Mouse (Mus musculus) embryonic facial prominence, embryonic 13.5 days (tissue): ENCODE results near the gene Lsm3. TPM values are rescaled to one million over a fixed set of nuclear protein-coding genes. Genes with fewer than 3 reads are reported as not detected.

Experiments
- ATAC-seq: fragments of 200-750 bp; cut with Nextera tagmentation; 2 replicates; pipeline ENCODE4 v1.8.0; 2017; ENCODE audit warnings: low read depth; ENCODE audit not compliant: insufficient number of reproducible peaks, insufficient read depth, low FRiP score, low TSS enrichment
- H3K27ac ChIP-seq: fragments of 300-500 bp; sonication (generic); 2 replicates; pipeline ENCODE4 v1.5.1; 2015; ENCODE audit warnings: moderate library complexity, mild to moderate bottlenecking, inconsistent platforms
- H3K27me3 ChIP-seq: fragments of 300-500 bp; sonication (generic); 2 replicates; pipeline ENCODE4 v1.6.1; 2015; ENCODE audit warnings: mild to moderate bottlenecking, inconsistent platforms
- H3K36me3 ChIP-seq: fragments of 300-500 bp; sonication (generic); 2 replicates; pipeline ENCODE4 v1.6.1; 2015; ENCODE audit warnings: mild to moderate bottlenecking, inconsistent platforms
- H3K4me1 ChIP-seq: fragments of 300-500 bp; sonication (generic); 2 replicates; pipeline ENCODE4 v1.6.1; 2015; ENCODE audit warnings: inconsistent platforms
- H3K4me2 ChIP-seq: fragments of 300-500 bp; sonication (generic); 2 replicates; pipeline ENCODE4 v1.6.1; 2015; ENCODE audit warnings: moderate library complexity, mild to moderate bottlenecking, inconsistent platforms
- H3K4me3 ChIP-seq: fragments of 300-500 bp; sonication (generic); 2 replicates; pipeline ENCODE4 v1.5.1; 2015; ENCODE audit warnings: mild to moderate bottlenecking, inconsistent platforms
- H3K9ac ChIP-seq: fragments of 300-500 bp; sonication (generic); 2 replicates; pipeline ENCODE4 v1.6.1; 2015; ENCODE audit warnings: mild to moderate bottlenecking, inconsistent platforms
- H3K9me3 ChIP-seq: fragments of 300-500 bp; sonication (generic); 2 replicates; pipeline ENCODE4 v1.6.1; 2016; ENCODE audit warnings: inconsistent platforms
- WGBS: fragments of 180-500 bp; shearing (Covaris S2); methylation state at CpG from one replicate; pipeline ENCODE4 v1.1.7; 2015; ENCODE audit warnings: mixed read lengths; 5-methylcytosine and 5-hydroxymethylcytosine counted together
- polyA plus RNA-seq: library from polyadenylated mRNA; unstranded; fragments of >200 nt; fragmentation: Nextera tagmentation; extraction: Ambion mirVana; gene quantifications from 2 replicates; pipeline ENCODE4 v1.2.1, GENCODE M21; 2015

Gene Lsm3
- polyA plus RNA-seq, 1 experiment from 2014 or later: 281 TPM

GRCm38 (mm10) chr6:91535231-91535630 lies 19.5 kb downstream of the Lsm3 start:
- ATAC-seq: no peak

GRCm38 (mm10) chr6:91536047-91536765 lies 20.5 kb downstream of the Lsm3 start:
- no peak overlapping the region for H3K4me2 ChIP-seq
- 90% methylated on average over 11 of the region's 11 CpGs for WGBS

More at GRCm38 (mm10) chr6:91535231-91535630, 19.5 kb downstream of the Lsm3 start:
- Histone ChIP-seq H3K9me3 (no peaks in the 10 kb centered on the region), H3K4me1 (peaks cover 16% of the 10 kb centered on the region), H3K4me3 (no peak overlapping the region), H3K27ac (no peak overlapping the region), H3K9ac (no peak overlapping the region), H3K27me3 (no peaks in the 10 kb centered on the region), H3K4me2 (no peak overlapping the region), H3K36me3 (no peaks in the 10 kb centered on the region)
- 82% methylated on average over 3 of the region's 3 CpGs for WGBS

GRCm38 (mm10) chr6:91541276-91541675 lies 25.5 kb downstream of the Lsm3 start:
- H3K36me3 ChIP-seq: no peaks in the 10 kb centered on the region
- H3K4me2 ChIP-seq: no peak overlapping the region
- no peak for ATAC-seq
- peaks cover 23% of the 10 kb centered on the region for H3K4me1 ChIP-seq
- no peaks in the 10 kb centered on the region for H3K9me3 ChIP-seq
- H3K27me3 ChIP-seq: no peaks in the 10 kb centered on the region
- H3K9ac ChIP-seq: no peak overlapping the region
- H3K27ac ChIP-seq: 0 out of 2 replicates have a peak overlapping the region, but pooled peaks have one; percentile 18
- H3K4me3 ChIP-seq: no peak overlapping the region
- 59% methylated on average over 3 of the region's 3 CpGs for WGBS

More at GRCm38 (mm10) chr6:91536047-91536765, 20.5 kb downstream of the Lsm3 start:
- Histone ChIP-seq H3K4me1 (peaks cover 19% of the 10 kb centered on the region), H3K4me3 (no peak overlapping the region), H3K27ac (no peak overlapping the region), H3K36me3 (no peaks in the 10 kb centered on the region), H3K9me3 (no peaks in the 10 kb centered on the region), H3K9ac (no peak overlapping the region), H3K27me3 (no peaks in the 10 kb centered on the region)
- ATAC-seq: no peak

- H3K36me3 ChIP-seq: no peaks in the 10 kb centered on the region
- 69% methylated on average over 5 of the region's 5 CpGs for WGBS
- no peak overlapping the region for H3K4me2 ChIP-seq
- ATAC-seq: no peak
- H3K9me3 ChIP-seq: no peaks in the 10 kb centered on the region
- no peak overlapping the region for H3K9ac ChIP-seq
- H3K4me1 ChIP-seq: peaks cover 23% of the 10 kb centered on the region
- no peak overlapping the region for H3K27ac ChIP-seq
- H3K27me3 ChIP-seq: no peaks in the 10 kb centered on the region
- no peak overlapping the region for H3K4me3 ChIP-seq
Observed at GRCm38 (mm10) chr6:91543056-91543455, 27.3 kb downstream of the Lsm3 start.

- Histone ChIP-seq H3K9me3 (no peaks in the 10 kb centered on the region), H3K36me3 (no peaks in the 10 kb centered on the region), H3K4me2 (no peak overlapping the region), H3K27ac (no peak overlapping the region), H3K9ac (no peak overlapping the region), H3K27me3 (no peaks in the 10 kb centered on the region), H3K4me1 (peaks cover 40% of the 10 kb centered on the region), H3K4me3 (no peak overlapping the region)
- WGBS: 50% methylated on average over 9 of the region's 9 CpGs
- no peak for ATAC-seq
Observed at GRCm38 (mm10) chr6:91546241-91546884, 30.6 kb downstream of the Lsm3 start.

- Histone ChIP-seq H3K27me3 (no peaks in the 10 kb centered on the region), H3K4me3 (no peak overlapping the region), H3K4me2 (no peak overlapping the region), H3K36me3 (no peaks in the 10 kb centered on the region), H3K9ac (no peak overlapping the region), H3K27ac (no peak overlapping the region), H3K4me1 (peaks cover 36% of the 10 kb centered on the region), H3K9me3 (no peaks in the 10 kb centered on the region)
- no peak for ATAC-seq
- 67% methylated on average over 1 of the region's 1 CpGs for WGBS
Observed at GRCm38 (mm10) chr6:91547313-91547712, 31.6 kb downstream of the Lsm3 start.

GRCm38 (mm10) chr6:91549621-91550020 lies 33.9 kb downstream of the Lsm3 start:
- Histone ChIP-seq H3K36me3 (no peaks in the 10 kb centered on the region), H3K27me3 (no peaks in the 10 kb centered on the region), H3K9me3 (no peaks in the 10 kb centered on the region), H3K4me3 (no peak overlapping the region), H3K4me1 (peaks cover 25% of the 10 kb centered on the region), H3K9ac (no peak overlapping the region), H3K4me2 (peak overlapping the region; percentile 20), H3K27ac (peak overlapping the region; percentile 75)
- no peak for ATAC-seq
- WGBS: 27% methylated on average over 5 of the region's 5 CpGs

GRCm38 (mm10) chr6:91551671-91552070 lies 35.9 kb downstream of the Lsm3 start:
- Histone ChIP-seq H3K4me1 (peaks cover 25% of the 10 kb centered on the region), H3K9me3 (no peaks in the 10 kb centered on the region), H3K9ac (no peak overlapping the region), H3K4me2 (no peak overlapping the region), H3K36me3 (no peaks in the 10 kb centered on the region), H3K27me3 (no peaks in the 10 kb centered on the region), H3K27ac (no peak overlapping the region), H3K4me3 (no peak overlapping the region)
- WGBS: 99% methylated on average over 3 of the region's 3 CpGs
- ATAC-seq: no peak

GRCm38 (mm10) chr6:91552693-91553092 lies 37.0 kb downstream of the Lsm3 start:
- Histone ChIP-seq H3K27me3 (no peaks in the 10 kb centered on the region), H3K9ac (no peak overlapping the region), H3K4me3 (no peak overlapping the region), H3K4me2 (no peak overlapping the region), H3K36me3 (no peaks in the 10 kb centered on the region), H3K9me3 (no peaks in the 10 kb centered on the region), H3K27ac (no peak overlapping the region), H3K4me1 (peaks cover 25% of the 10 kb centered on the region)
- WGBS: 42% methylated on average over 3 of the region's 3 CpGs
- ATAC-seq: no peak

GRCm38 (mm10) chr6:91558565-91558964 lies 42.8 kb downstream of the Lsm3 start:
- Histone ChIP-seq H3K4me1 (no peaks in the 10 kb centered on the region; the same call in 1 of the 2 replicates), H3K9ac (no peak overlapping the region), H3K27ac (no peak overlapping the region), H3K27me3 (no peaks in the 10 kb centered on the region), H3K4me2 (no peak overlapping the region), H3K36me3 (no peaks in the 10 kb centered on the region), H3K4me3 (no peak overlapping the region), H3K9me3 (no peaks in the 10 kb centered on the region)
- WGBS: 59% methylated on average over 1 of the region's 1 CpGs
- ATAC-seq: no peak

- no peak overlapping the region for H3K27ac ChIP-seq
- no peak overlapping the region for H3K4me3 ChIP-seq
- H3K4me2 ChIP-seq: no peak overlapping the region
- no peaks in the 10 kb centered on the region for H3K27me3 ChIP-seq
- H3K9ac ChIP-seq: no peak overlapping the region
- no peak for ATAC-seq
- H3K4me1 ChIP-seq: no peaks in the 10 kb centered on the region; the same call in 1 of the 2 replicates
- H3K36me3 ChIP-seq: no peaks in the 10 kb centered on the region
- WGBS: 84% methylated on average over 4 of the region's 4 CpGs
- H3K9me3 ChIP-seq: no peaks in the 10 kb centered on the region
Observed at GRCm38 (mm10) chr6:91559371-91559770, 43.6 kb downstream of the Lsm3 start.

- no peaks in the 10 kb centered on the region for H3K9me3 ChIP-seq
- no peak overlapping the region for H3K27ac ChIP-seq
- H3K4me1 ChIP-seq: no peaks in the 10 kb centered on the region; the same call in 1 of the 2 replicates
- H3K36me3 ChIP-seq: no peaks in the 10 kb centered on the region
- H3K4me2 ChIP-seq: no peak overlapping the region
- H3K27me3 ChIP-seq: no peaks in the 10 kb centered on the region
- ATAC-seq: no peak
- H3K9ac ChIP-seq: no peak overlapping the region
- 94% methylated on average over 3 of the region's 3 CpGs for WGBS
- H3K4me3 ChIP-seq: no peak overlapping the region
Observed at GRCm38 (mm10) chr6:91560186-91560585, 44.5 kb downstream of the Lsm3 start.
